Mouse (Mus musculus) retina, embryonic 14.5 days (tissue): ENCODE results near the gene Cryba2.

ENCODE experiments used
- DNase-seq: peaks from one replicate; pipeline ENCODE4 v3.0.0-alpha.2; 2015; ENCODE audit warnings: low spot score

Gene Cryba2

DNA sequence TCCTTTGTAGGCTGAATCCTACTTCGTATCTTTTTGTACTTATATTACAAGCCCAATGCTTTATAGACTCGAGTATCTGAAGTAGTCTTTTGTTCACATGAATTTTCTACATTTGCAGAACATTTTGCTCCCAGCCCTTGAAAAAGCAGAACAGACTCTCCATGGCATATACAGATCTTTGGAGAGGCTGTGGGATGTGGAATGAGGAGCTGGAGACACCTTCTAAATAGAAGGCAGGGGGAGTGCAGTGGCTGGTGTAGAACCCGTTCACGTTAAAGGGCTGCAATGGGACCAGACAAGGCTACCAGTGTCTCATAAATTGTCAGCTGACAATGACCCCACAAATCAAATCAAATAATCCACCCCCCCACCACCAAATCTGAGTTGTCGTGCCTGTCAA lies 44.0 kb downstream of the Cryba2 start:
- DNase-seq: no peak

DNA sequence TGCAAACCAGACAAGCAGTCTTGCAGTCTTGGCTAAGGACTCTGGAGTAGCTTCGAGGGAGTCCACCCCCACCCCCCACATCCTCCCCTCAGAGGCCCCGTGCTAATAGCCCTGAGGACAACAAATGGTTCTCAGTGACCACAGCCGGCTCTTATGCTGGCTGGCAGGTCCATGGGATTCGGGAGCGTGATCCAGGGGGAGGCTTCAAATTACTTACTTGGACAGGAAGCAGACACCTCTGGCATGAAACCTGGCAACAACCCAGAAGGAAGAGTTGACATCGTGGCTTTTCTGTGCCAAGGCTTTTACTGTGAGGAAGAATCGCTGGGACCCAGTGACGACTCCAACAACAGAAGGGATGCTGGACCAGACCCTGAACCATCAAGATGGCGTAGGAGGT lies 46.6 kb downstream of the Cryba2 start:
- no peak for DNase-seq

DNA sequence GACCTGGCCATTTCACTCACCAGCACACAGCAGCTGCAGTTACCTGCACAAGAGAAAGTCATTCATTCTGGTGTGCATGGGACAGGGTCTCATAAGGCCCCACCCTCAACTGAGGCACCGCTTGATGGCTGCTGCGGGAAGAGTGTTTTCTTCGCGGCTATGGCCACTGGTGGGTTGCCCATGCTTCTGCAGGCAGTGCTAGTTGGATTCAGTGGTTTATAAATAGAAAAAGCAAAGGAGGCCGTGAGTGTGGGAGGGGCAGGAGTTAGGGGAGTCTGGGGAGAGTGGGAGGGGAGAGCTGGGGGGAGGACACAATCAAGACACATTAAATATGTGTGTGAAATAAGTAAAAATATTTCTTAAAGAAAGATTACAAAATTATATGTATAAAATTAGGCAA lies 49.9 kb downstream of the Cryba2 start:
- no peak for DNase-seq
